Mouse (Mus musculus): ENCODE results near the gene Hist2h2ab. TPM values are rescaled to one million over a fixed set of nuclear protein-coding genes. Genes with fewer than 3 reads are reported as not detected.
"Not testable (repeated sequence)": the region's sequence is repeated elsewhere in the genome, so short reads cannot be mapped to it uniquely, and the experiment has no call there.

Gene Hist2h2ab
- polyA plus RNA-seq (2014; fragmentation: Nextera tagmentation; extraction: Ambion mirVana): 1.7 TPM in 1 of 2 replicates, not detected in the other

DNA sequence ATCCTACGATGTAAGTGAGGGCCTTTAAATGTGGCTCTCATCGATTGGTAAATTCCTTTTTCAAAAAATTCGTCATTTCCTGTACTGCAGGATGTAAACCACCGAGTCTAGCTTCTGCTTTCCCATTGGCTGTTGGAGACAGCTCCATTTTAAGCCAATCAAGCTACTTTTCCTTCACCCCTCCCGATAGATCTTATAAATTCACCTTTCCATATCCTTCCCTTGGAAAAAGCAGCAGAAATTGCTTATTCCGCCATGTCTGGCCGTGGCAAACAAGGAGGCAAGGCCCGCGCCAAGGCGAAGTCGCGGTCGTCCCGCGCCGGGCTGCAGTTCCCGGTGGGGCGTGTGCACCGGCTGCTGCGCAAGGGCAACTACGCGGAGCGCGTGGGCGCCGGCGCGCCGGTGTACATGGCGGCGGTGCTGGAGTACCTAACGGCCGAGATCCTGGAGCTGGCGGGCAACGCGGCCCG, at the start of gene Hist2h2ab, which contains the start of gene Bola1:
TSS of gene Hist2h2ab (plus strand) at position 205 of the 470 bp plus-strand sequence.
TSS of gene Bola1 (minus strand) at position 49 of the 470 bp plus-strand sequence.
- Histone ChIP-seq H3K36me3 (ENCODE audit: control insufficient read depth, insufficient read depth, low read length) (no peaks in the 10 kb centered on the region), H3K4me3 (ENCODE audit: low read depth, low read length) (peak within 1 kb of the TSS; percentile 59), H3K9me3 (replicated peaks; ENCODE audit: control insufficient read depth, low read length) (no peaks in the 10 kb centered on the region), H3K4me2 (ENCODE audit: low read length) (peak within 1 kb of the TSS; percentile 63), H3K27me3 (replicated peaks; ENCODE audit: control insufficient read depth, insufficient read depth, low read length) (no peaks in the 10 kb centered on the region), H3K4me1 (ENCODE audit: control insufficient read depth, insufficient read depth, low read length) (peaks cover 21% of the 10 kb centered on the region), H3K9ac (ENCODE audit: low read length) (peak within 1 kb of the TSS; percentile 83), H3K27ac (ENCODE audit: low read depth, low read length) (peak within 1 kb of the TSS; percentile 97)
- WGBS: under 1% methylated on average over 37 of the region's 37 CpGs
- ATAC-seq (peak; percentile 91), DNase-seq (ENCODE audit: low spot score) (peak; percentile 97)

DNA sequence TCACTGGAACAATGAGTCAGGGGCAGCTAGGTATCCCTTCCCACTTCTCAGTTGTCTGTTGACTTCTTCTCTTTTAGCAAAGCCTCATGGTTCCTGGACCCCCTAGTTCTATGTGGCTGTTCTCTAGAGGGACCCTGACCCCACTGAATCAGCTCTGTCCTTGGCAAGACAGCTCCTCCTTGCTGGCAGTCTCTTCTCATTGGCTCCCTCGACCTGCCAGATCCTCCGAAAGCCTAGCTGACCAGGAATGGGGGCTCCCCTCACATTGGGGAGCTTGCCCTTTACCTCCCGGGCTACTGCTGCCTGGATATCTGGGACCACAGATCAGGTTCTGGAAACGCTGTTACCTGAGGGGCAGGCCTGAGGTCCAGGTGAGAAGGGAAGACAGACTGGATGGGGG, 49.4 kb upstream of the Hist2h2ab start:
- H3K4me3 ChIP-seq (ENCODE audit: low read depth, low read length): no peak overlapping the region
- DNase-seq (ENCODE audit: low spot score) (no peak), ATAC-seq (no peak)
- 93% methylated on average over 4 of the region's 4 CpGs for WGBS
- H3K36me3 ChIP-seq (ENCODE audit: control insufficient read depth, insufficient read depth, low read length): peaks cover 23% of the 10 kb centered on the region
- no peak overlapping the region for H3K9ac ChIP-seq (ENCODE audit: low read length)
- peaks cover 13% of the 10 kb centered on the region for H3K4me1 ChIP-seq (ENCODE audit: control insufficient read depth, insufficient read depth, low read length)
- no peak overlapping the region for H3K4me2 ChIP-seq (ENCODE audit: low read length)
- no peak overlapping the region for H3K27ac ChIP-seq (ENCODE audit: low read depth, low read length)
- no peaks in the 10 kb centered on the region for H3K27me3 ChIP-seq (replicated peaks; ENCODE audit: control insufficient read depth, insufficient read depth, low read length)
- H3K9me3 ChIP-seq (replicated peaks; ENCODE audit: control insufficient read depth, low read length): no peaks in the 10 kb centered on the region

DNA sequence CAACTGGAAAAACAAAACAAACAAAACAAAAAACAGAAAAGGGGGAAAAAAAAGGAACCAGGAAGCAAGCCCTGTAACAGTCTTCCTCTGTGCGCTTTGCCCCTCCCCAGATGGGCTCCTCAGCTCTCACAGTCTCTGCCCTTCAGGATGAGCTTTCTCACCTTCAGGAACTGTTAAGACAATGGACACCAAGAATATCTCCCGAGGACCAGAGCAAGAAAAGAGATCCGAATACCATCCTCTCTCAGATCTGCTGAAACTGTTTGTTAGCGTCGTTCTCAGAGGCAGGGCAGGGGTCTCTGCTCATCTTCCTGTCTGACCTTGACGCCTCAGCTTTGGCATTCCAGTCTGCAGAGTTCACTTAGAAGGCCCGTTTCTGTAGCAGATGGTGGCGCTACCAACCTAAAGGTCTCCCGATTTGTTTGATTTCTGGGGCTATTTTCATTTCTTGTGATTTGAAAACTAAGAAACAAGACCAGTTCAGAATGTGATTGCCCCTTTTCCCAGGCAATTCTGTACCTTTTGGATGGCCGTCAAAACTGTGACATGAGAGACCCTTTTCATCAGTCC, 48.6 kb upstream of the Hist2h2ab start:
- Histone ChIP-seq H3K9ac (ENCODE audit: low read length) (peak overlapping the region; percentile 88), H3K4me3 (ENCODE audit: low read depth, low read length) (peak overlapping the region; percentile 73), H3K4me1 (ENCODE audit: control insufficient read depth, insufficient read depth, low read length) (peaks cover 13% of the 10 kb centered on the region), H3K36me3 (ENCODE audit: control insufficient read depth, insufficient read depth, low read length) (peaks cover 30% of the 10 kb centered on the region), H3K9me3 (replicated peaks; ENCODE audit: control insufficient read depth, low read length) (no peaks in the 10 kb centered on the region), H3K27me3 (replicated peaks; ENCODE audit: control insufficient read depth, insufficient read depth, low read length) (no peaks in the 10 kb centered on the region), H3K4me2 (ENCODE audit: low read length) (peak overlapping the region; percentile 95), H3K27ac (ENCODE audit: low read depth, low read length) (peak overlapping the region; percentile 17; the same call in 1 of the 2 replicates)
- WGBS: 76% methylated on average over 10 of the region's 10 CpGs
- DNase-seq (ENCODE audit: low spot score) (no peak), ATAC-seq (no peak)

DNA sequence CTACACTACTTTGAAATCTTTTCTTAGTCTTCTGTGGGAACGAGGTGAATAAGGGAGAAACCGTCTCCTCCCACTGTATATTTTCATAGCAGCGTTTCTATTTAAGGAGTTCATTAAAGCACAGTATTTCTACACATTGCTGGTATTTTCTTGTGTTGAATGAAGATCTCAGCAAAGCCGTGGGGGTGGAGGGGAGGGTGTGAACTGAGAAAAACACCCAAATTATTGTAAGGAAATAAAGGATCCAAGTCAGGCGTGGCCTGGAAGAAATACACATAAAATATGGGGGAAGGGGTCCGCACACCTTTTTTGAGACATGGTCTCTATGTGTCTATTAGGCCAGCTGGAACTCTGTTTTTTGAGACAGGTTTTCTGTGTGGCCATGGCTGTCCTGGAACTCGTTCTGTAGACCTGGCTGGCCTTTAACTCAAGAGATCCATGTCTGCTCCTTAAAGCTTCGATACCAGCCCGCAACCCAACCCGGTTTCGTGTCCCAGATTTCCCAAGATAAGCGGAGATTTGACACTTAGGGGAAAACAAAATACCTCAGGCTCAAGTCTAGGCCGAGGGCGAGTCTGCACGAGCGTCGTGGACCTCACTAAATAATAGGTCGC, 48.0 kb upstream of the Hist2h2ab start:
- 18% methylated on average over 18 of the region's 18 CpGs for WGBS
- no peak for DNase-seq (ENCODE audit: low spot score)
- peaks cover 13% of the 10 kb centered on the region for H3K4me1 ChIP-seq (ENCODE audit: control insufficient read depth, insufficient read depth, low read length)

DNA sequence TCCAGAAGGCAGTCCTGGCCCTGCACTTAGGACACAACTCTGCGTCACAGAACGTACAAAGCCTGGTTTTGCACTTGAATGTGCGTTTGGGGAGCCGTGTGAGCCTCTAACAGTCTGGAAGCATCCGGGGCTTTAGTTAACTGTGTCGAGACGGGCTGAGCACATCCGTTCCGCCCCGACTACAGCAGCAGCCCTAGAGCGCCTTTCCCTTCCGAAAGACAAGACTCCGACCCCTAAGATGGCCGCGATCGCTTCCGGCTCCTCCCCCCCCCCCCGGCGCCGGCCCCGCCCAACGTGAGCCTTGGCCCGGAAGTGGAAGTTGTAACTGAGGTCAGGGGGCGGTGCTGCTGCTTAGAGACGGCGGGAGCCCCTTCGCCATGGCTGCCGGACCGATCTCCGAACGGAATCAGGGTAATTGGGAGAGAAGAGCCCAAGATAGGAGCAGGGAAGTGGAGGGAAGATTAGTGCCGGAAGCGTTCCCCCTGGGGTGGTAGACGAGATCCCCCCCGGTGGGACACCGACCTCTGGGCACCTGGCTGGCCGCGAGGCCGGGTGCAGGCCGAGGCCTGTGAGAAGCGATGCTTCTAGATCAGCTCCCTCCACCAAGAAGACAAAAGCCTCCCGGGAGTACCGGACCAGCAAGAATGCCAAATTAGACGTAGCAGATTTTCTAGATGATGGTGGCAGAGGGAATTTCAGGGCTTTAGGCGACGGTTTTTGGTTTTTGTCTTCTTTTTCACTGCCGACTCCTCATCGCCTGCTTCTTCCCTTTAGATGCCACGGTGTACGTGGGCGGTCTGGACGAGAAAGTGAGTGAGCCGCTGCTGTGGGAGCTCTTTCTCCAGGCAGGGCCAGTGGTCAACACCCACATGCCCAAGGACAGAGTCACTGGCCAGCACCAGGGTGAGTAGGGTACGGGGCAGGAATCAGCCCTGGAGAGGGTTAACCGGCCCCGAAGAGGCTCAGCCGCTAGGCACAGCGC, 47.2 kb upstream of the Hist2h2ab start, which contains the start of gene Sf3b4:
TSS of gene Sf3b4 (plus strand) at position 136 of the 982 bp plus-strand sequence.
- DNase-seq (ENCODE audit: low spot score) (peak; percentile 96), ATAC-seq (peak; percentile 95)
- peak within 1 kb of the TSS; percentile 88 for H3K9ac ChIP-seq (ENCODE audit: low read length)
- peak within 1 kb of the TSS; percentile 95 for H3K4me2 ChIP-seq (ENCODE audit: low read length)
- WGBS: under 1% methylated on average over 53 of the region's 58 CpGs
- no peaks in the 10 kb centered on the region for H3K27me3 ChIP-seq (replicated peaks; ENCODE audit: control insufficient read depth, insufficient read depth, low read length)
- peaks cover 41% of the 10 kb centered on the region for H3K36me3 ChIP-seq (ENCODE audit: control insufficient read depth, insufficient read depth, low read length)
- no peaks in the 10 kb centered on the region for H3K9me3 ChIP-seq (replicated peaks; ENCODE audit: control insufficient read depth, low read length)
- H3K4me3 ChIP-seq (ENCODE audit: low read depth, low read length): peak within 1 kb of the TSS; percentile 73
- peaks cover 13% of the 10 kb centered on the region for H3K4me1 ChIP-seq (ENCODE audit: control insufficient read depth, insufficient read depth, low read length)
- peak within 1 kb of the TSS; percentile 98 for H3K27ac ChIP-seq (ENCODE audit: low read depth, low read length)

More for the DNA sequence above, 48.0 kb upstream of the Hist2h2ab start:
- peak overlapping the region; percentile 98 for H3K27ac ChIP-seq (ENCODE audit: low read depth, low read length)
- H3K4me2 ChIP-seq (ENCODE audit: low read length): peak overlapping the region; percentile 95
- no peaks in the 10 kb centered on the region for H3K9me3 ChIP-seq (replicated peaks; ENCODE audit: control insufficient read depth, low read length)
- H3K9ac ChIP-seq (ENCODE audit: low read length): peak overlapping the region; percentile 88
- ATAC-seq: peak; percentile 11
- peak overlapping the region; percentile 73 for H3K4me3 ChIP-seq (ENCODE audit: low read depth, low read length)
- H3K27me3 ChIP-seq (replicated peaks; ENCODE audit: control insufficient read depth, insufficient read depth, low read length): no peaks in the 10 kb centered on the region
- peaks cover 36% of the 10 kb centered on the region for H3K36me3 ChIP-seq (ENCODE audit: control insufficient read depth, insufficient read depth, low read length)

DNA sequence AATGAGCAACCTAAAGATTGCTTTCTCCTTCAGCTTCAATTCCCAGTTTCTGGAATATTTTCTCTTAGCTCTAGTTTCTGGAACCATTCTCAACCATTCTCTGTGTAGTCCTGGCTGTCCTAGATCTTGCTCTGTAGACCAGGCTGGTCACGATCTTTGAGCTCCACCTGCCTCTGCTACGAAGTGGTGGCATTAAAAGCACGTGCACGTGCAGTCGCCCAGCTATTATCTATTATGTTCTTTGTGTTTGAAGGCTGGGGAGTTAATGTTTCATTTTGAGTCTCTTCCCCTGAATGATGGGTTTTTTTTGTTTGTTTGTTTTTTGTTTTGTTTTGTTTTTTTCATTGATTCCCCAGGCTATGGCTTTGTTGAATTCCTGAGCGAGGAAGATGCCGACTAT, 46.5 kb upstream of the Hist2h2ab start:
- no peak for DNase-seq (ENCODE audit: low spot score)
- Histone ChIP-seq H3K27me3 (replicated peaks; ENCODE audit: control insufficient read depth, insufficient read depth, low read length) (no peaks in the 10 kb centered on the region), H3K9me3 (replicated peaks; ENCODE audit: control insufficient read depth, low read length) (no peaks in the 10 kb centered on the region), H3K4me2 (ENCODE audit: low read length) (peak overlapping the region; percentile 95), H3K4me1 (ENCODE audit: control insufficient read depth, insufficient read depth, low read length) (peaks cover 13% of the 10 kb centered on the region), H3K36me3 (ENCODE audit: control insufficient read depth, insufficient read depth, low read length) (peaks cover 48% of the 10 kb centered on the region), H3K9ac (ENCODE audit: low read length) (peak overlapping the region; percentile 81), H3K27ac (ENCODE audit: low read depth, low read length) (no peak overlapping the region), H3K4me3 (ENCODE audit: low read depth, low read length) (peak overlapping the region; percentile 73)
- 33% methylated on average over 7 of the region's 7 CpGs for WGBS
- no peak for ATAC-seq

DNA sequence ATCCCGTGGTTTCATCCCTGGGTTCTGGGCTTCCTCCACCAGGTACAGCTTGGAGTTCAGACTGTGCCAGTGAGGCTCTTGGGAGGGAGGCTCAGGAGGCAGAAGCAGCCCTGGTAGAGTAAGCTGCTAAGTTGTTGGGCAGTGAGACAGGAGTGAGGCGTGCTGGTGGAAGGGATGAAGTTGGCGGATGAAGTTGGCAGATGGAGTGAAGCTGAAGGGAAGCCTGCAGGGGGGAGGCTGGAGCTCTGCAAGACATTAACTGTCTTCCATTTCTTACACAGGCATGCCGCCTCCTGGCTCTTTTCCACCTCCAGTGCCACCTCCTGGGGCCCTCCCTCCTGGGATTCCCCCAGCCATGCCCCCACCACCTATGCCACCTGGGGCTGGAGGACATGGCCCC, 45.6 kb upstream of the Hist2h2ab start:
- H3K9ac ChIP-seq (ENCODE audit: low read length); H3K4me3 ChIP-seq (ENCODE audit: low read depth, low read length); H3K27ac ChIP-seq (ENCODE audit: low read depth, low read length); H3K9me3 ChIP-seq (replicated peaks; ENCODE audit: control insufficient read depth, low read length); DNase-seq (ENCODE audit: low spot score); ATAC-seq; H3K27me3 ChIP-seq (replicated peaks; ENCODE audit: control insufficient read depth, insufficient read depth, low read length); H3K4me2 ChIP-seq (ENCODE audit: low read length): not testable (repeated sequence)
- H3K4me1 ChIP-seq (ENCODE audit: control insufficient read depth, insufficient read depth, low read length): peaks cover 13% of the 10 kb centered on the region
- WGBS: 82% methylated on average over 4 of the region's 4 CpGs
- peaks cover 50% of the 10 kb centered on the region for H3K36me3 ChIP-seq (ENCODE audit: control insufficient read depth, insufficient read depth, low read length)

DNA sequence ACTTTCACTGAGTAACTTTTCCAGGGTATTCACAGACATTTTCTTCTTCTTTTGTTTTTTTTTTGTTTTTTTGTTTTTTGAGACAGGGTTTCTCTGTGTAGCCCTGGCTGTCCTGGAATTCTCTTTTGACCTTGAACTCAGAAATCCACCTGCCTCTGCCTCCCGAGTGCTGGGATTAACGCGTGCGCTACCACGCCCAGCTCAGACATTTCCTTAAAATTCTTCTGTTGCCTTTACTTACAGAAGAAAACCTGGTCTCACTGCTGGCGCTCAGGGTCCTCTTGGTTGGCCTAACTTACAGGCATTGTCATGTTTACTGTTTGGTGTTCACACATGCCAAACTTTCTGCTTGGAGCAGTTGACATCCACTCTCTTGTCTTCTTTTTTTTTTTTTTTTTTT, 44.4 kb upstream of the Hist2h2ab start:
- DNase-seq (ENCODE audit: low spot score): no peak
- H3K27ac ChIP-seq (ENCODE audit: low read depth, low read length): no peak overlapping the region
- no peaks in the 10 kb centered on the region for H3K9me3 ChIP-seq (replicated peaks; ENCODE audit: control insufficient read depth, low read length)
- peaks cover 13% of the 10 kb centered on the region for H3K4me1 ChIP-seq (ENCODE audit: control insufficient read depth, insufficient read depth, low read length)
- 92% methylated on average over 6 of the region's 6 CpGs for WGBS
- no peak overlapping the region for H3K4me3 ChIP-seq (ENCODE audit: low read depth, low read length)
- no peaks in the 10 kb centered on the region for H3K27me3 ChIP-seq (replicated peaks; ENCODE audit: control insufficient read depth, insufficient read depth, low read length)
- H3K36me3 ChIP-seq (ENCODE audit: control insufficient read depth, insufficient read depth, low read length): peaks cover 50% of the 10 kb centered on the region
- no peak for ATAC-seq
- no peak overlapping the region for H3K4me2 ChIP-seq (ENCODE audit: low read length)
- H3K9ac ChIP-seq (ENCODE audit: low read length): no peak overlapping the region
